Mouse (Mus musculus): ENCODE measurements around the gene Lpp.

- TF ChIP-seq CTCF (IDR thresholded peaks at IDR 0.05; ENCODE audit: insufficient read depth, low read length), result no peak
- no peak for TF ChIP-seq POLR2A (IDR thresholded peaks at IDR 0.05; ENCODE audit: borderline replicate concordance, extremely low read depth, low read depth, low read length)
Measured at GRCm38 (mm10) chr16:24629218-24630172, 236.2 kb downstream of the Lpp start.

All from lung, adult 2 months (tissue).